Comparison of ENCODE assay signal across 18 mouse cellular contexts in the genomic region with DNA sequence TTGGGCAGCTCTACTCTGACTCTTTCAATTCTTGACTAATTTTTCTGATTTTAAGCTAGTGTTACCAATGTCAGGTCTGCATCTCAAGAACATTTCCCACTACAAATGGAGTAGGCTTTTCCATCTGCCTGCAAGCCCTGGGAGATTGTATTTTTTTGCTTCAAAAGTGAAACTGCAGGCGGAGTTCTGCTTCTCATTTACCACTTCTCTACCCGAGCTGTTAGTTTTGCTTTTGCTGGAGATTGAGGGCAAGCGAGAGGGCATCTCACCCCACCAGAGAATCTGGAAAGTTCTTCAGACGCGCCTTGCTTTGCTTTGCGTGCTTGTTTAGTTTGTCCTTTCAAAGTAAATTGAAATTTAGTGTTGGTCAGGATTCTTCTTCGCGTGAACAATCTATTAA. TPM values are rescaled to one million over a fixed set of nuclear protein-coding genes. Genes with fewer than 3 reads are reported as not detected.
A peak's percentile ranks its signal among the peaks of the same experiment; 100 is the strongest.
DNase-seq lines count a peak whose midpoint lies in the region; ATAC-seq and TF ChIP-seq lines count a peak whose summit lies in the region.
"Had no signal": no experiment of that assay in that cellular context is flagged by ENCODE, and none has a peak within 500 bp of the region (broad histone marks: within the 10 kb centered on the region; RNA-seq: fewer than 3 reads in every experiment).

No protein-coding gene starts in this region.

- no peak for ATAC-seq in embryonic facial prominence, embryonic 13.5 days (ENCODE audit: insufficient number of reproducible peaks, insufficient read depth, low FRiP score, low TSS enrichment, low read depth)
- ATAC-seq in lung, postnatal 0 days = no peak
- peak; percentile 89 for ATAC-seq in granulocyte monocyte progenitor cell, adult 5-6 weeks (replicated peaks; ENCODE audit: poor library complexity, severe bottlenecking)
- ATAC-seq in midbrain, embryonic 15.5 days (replicated peaks) = no peak
- ATAC-seq: forebrain, postnatal 0 days; Patski had no signal

- peak overlapping the region; percentile 21; the same call in 1 of the 2 replicates for H3K4me2 ChIP-seq in embryonic facial prominence, embryonic 13.5 days
- H3K4me2 ChIP-seq in lung, postnatal 0 days (replicated peaks; ENCODE audit: low read depth, low read length) = no peak overlapping the region
- H3K4me2 ChIP-seq in midbrain, embryonic 15.5 days = no peak overlapping the region
- H3K4me2 ChIP-seq: liver, embryonic 15.5 days; stomach, embryonic 15.5 days had no signal

- no peaks in the 10 kb centered on the region for H3K36me3 ChIP-seq in embryonic facial prominence, embryonic 13.5 days
- no peaks in the 10 kb centered on the region for H3K36me3 ChIP-seq in embryonic facial prominence, embryonic 10.5 days (replicated peaks)
- no peaks in the 10 kb centered on the region for H3K36me3 ChIP-seq in lung, postnatal 0 days (ENCODE audit: insufficient read depth, low read length)
- no peaks in the 10 kb centered on the region for H3K36me3 ChIP-seq in small intestine, adult 2 months (ENCODE audit: control insufficient read depth, insufficient read depth, low read length)
- no peaks in the 10 kb centered on the region for H3K36me3 ChIP-seq in midbrain, embryonic 15.5 days (replicated peaks)
- H3K36me3 ChIP-seq: liver, embryonic 15.5 days; stomach, embryonic 15.5 days had no signal

- no peak overlapping the region for H3K27ac ChIP-seq in embryonic facial prominence, embryonic 13.5 days
- no peak overlapping the region for H3K27ac ChIP-seq in embryonic facial prominence, embryonic 10.5 days (replicated peaks)
- H3K27ac ChIP-seq in lung, postnatal 0 days (ENCODE audit: low read length) = no peak overlapping the region
- peak overlapping the region; percentile 26; the same call in 1 of the 2 replicates for H3K27ac ChIP-seq in small intestine, adult 2 months (ENCODE audit: insufficient read depth, low read depth, low read length)
- H3K27ac ChIP-seq in midbrain, embryonic 15.5 days = no peak overlapping the region
- H3K27ac ChIP-seq: heart, adult 2 months; liver, embryonic 15.5 days; stomach, embryonic 15.5 days had no signal

- no peaks in the 10 kb centered on the region for H3K9me3 ChIP-seq in embryonic facial prominence, embryonic 13.5 days
- no peaks in the 10 kb centered on the region for H3K9me3 ChIP-seq in embryonic facial prominence, embryonic 10.5 days
- H3K9me3 ChIP-seq in lung, postnatal 0 days (ENCODE audit: low read length) = no peaks in the 10 kb centered on the region
- no peaks in the 10 kb centered on the region for H3K9me3 ChIP-seq in midbrain, embryonic 15.5 days
- H3K9me3 ChIP-seq: liver, embryonic 15.5 days; stomach, embryonic 15.5 days had no signal

- WGBS in embryonic facial prominence, embryonic 13.5 days = 49% methylated on average over 8 of the region's 8 CpGs
- 73% methylated on average over 8 of the region's 8 CpGs for WGBS in embryonic facial prominence, embryonic 10.5 days
- 58% methylated on average over 8 of the region's 8 CpGs for WGBS in lung, postnatal 0 days
- 29% methylated on average over 8 of the region's 8 CpGs for WGBS in small intestine, adult 2 months
- WGBS in midbrain, embryonic 15.5 days = 85% methylated on average over 8 of the region's 8 CpGs

- TF ChIP-seq CTCF in lung, postnatal 0 days (IDR thresholded peaks at IDR 0.05) = no peak
- no peak for TF ChIP-seq CTCF in small intestine, adult 2 months (IDR thresholded peaks at IDR 0.05; ENCODE audit: extremely low read depth, insufficient read length, insufficient replicate concordance, low read depth, low read length)

- no peak overlapping the region for H3K4me3 ChIP-seq in embryonic facial prominence, embryonic 13.5 days
- no peak overlapping the region for H3K4me3 ChIP-seq in embryonic facial prominence, embryonic 10.5 days
- H3K4me3 ChIP-seq in lung, postnatal 0 days (ENCODE audit: low read depth, low read length) = peak overlapping the region; percentile 6; the same call in 1 of the 2 replicates
- peak overlapping the region; percentile 28; the same call in 1 of the 2 replicates for H3K4me3 ChIP-seq in small intestine, adult 2 months (ENCODE audit: low read depth, low read length)
- no peak overlapping the region for H3K4me3 ChIP-seq in midbrain, embryonic 15.5 days
- H3K4me3 ChIP-seq: heart, adult 2 months; liver, embryonic 15.5 days; stomach, embryonic 15.5 days had no signal

- H3K27me3 ChIP-seq in embryonic facial prominence, embryonic 13.5 days = no peaks in the 10 kb centered on the region
- no peaks in the 10 kb centered on the region for H3K27me3 ChIP-seq in embryonic facial prominence, embryonic 10.5 days (replicated peaks; ENCODE audit: low read depth, poor library complexity, severe bottlenecking)
- H3K27me3 ChIP-seq in lung, postnatal 0 days (replicated peaks; ENCODE audit: insufficient read depth, low read length) = no peaks in the 10 kb centered on the region
- no peaks in the 10 kb centered on the region for H3K27me3 ChIP-seq in small intestine, adult 2 months (ENCODE audit: control insufficient read depth, insufficient read depth, low read length)
- H3K27me3 ChIP-seq in midbrain, embryonic 15.5 days (replicated peaks) = no peaks in the 10 kb centered on the region
- H3K27me3 ChIP-seq: liver, embryonic 15.5 days; stomach, embryonic 15.5 days had no signal

- no peaks in the 10 kb centered on the region for H3K4me1 ChIP-seq in embryonic facial prominence, embryonic 13.5 days
- H3K4me1 ChIP-seq in embryonic facial prominence, embryonic 10.5 days = no peaks in the 10 kb centered on the region
- no peaks in the 10 kb centered on the region for H3K4me1 ChIP-seq in lung, postnatal 0 days (ENCODE audit: insufficient read depth, low read depth, low read length)
- H3K4me1 ChIP-seq in small intestine, adult 2 months (ENCODE audit: control insufficient read depth, insufficient read depth, insufficient read length, low read length) = peaks cover 12% of the 10 kb centered on the region; the same call in 1 of the 2 replicates
- no peaks in the 10 kb centered on the region for H3K4me1 ChIP-seq in midbrain, embryonic 15.5 days
- H3K4me1 ChIP-seq: liver, embryonic 15.5 days; stomach, embryonic 15.5 days had no signal

- no peak overlapping the region for H3K9ac ChIP-seq in embryonic facial prominence, embryonic 13.5 days
- H3K9ac ChIP-seq in lung, postnatal 0 days (replicated peaks; ENCODE audit: low read depth) = no peak overlapping the region
- no peak overlapping the region for H3K9ac ChIP-seq in midbrain, embryonic 15.5 days
- H3K9ac ChIP-seq: forebrain, postnatal 0 days; liver, embryonic 15.5 days; stomach, embryonic 15.5 days had no signal

- no peak for TF ChIP-seq POLR2A in small intestine, adult 2 months (IDR thresholded peaks at IDR 0.05; ENCODE audit: low read depth, low read length)

- no peak for TF ChIP-seq EP300 in lung, postnatal 0 days (IDR thresholded peaks at IDR 0.05)

- DNase-seq in embryonic facial prominence, embryonic 10.5 days (ENCODE audit: low spot score) = no peak
- DNase-seq in lung, postnatal 0 days (ENCODE audit: low spot score) = peak; percentile 16
- no peak for DNase-seq in lung, postnatal 14 days
- DNase-seq in embryo, embryonic 9.5 days (ENCODE audit: extremely low spot score) = no peak
- DNase-seq: adrenal gland, postnatal 14 days; cerebellum, adult 9-10 months; forebrain, postnatal 0 days; heart, adult 2 months; kidney, postnatal 36 days had no signal

RNA-seq across cellular contexts. Expression of gene Gpr15, which starts 6.6 kb away (rescaled TPM):
- 0.21 TPM in 1 of 2 replicates, not detected in the other for polyA plus RNA-seq in embryonic facial prominence, embryonic 13.5 days (2015; fragmentation: Nextera tagmentation; extraction: Ambion mirVana)
- polyA plus RNA-seq in embryonic facial prominence, embryonic 10.5 days (2016; fragmentation: Nextera tagmentation; extraction: Ambion mirVana) = not detected in 2 replicates
- 0.08 and 0.18 TPM in 2 replicates for polyA plus RNA-seq in lung, postnatal 0 days (2015; fragmentation: Nextera tagmentation; extraction: Ambion mirVana)
- total RNA-seq in granulocyte monocyte progenitor cell, adult 5-6 weeks (2014; fragmentation: Nextera tagmentation) = 0.92 TPM in 1 of 2 replicates, not detected in the other
- total RNA-seq in granulocyte monocyte progenitor cell, adult 5-6 weeks (2017) = 0.77 and 0.78 TPM in 2 replicates
- polyA plus RNA-seq in small intestine, adult 2 months (2012; rRNA removed) = 0.10 TPM in 1 of 2 replicates, not detected in the other
- 0.13 TPM in 1 of 2 replicates, not detected in the other for polyA plus RNA-seq in midbrain, embryonic 15.5 days (2015; fragmentation: Nextera tagmentation; extraction: Ambion mirVana)
- total RNA-seq: adrenal gland, postnatal 14 days; heart, adult 2 months; left cerebral cortex, adult 8-10 months had no signal
- polyA plus RNA-seq: forebrain, postnatal 0 days; hindbrain, embryonic 11.5 days; Patski had no signal

RNA-seq across cellular contexts. Expression of gene Cldnd1, which starts 15.5 kb away (rescaled TPM):
- polyA plus RNA-seq in embryonic facial prominence, embryonic 13.5 days (2015; fragmentation: Nextera tagmentation; extraction: Ambion mirVana) = 134 and 153 TPM in 2 replicates
- 101 and 105 TPM in 2 replicates for polyA plus RNA-seq in embryonic facial prominence, embryonic 10.5 days (2016; fragmentation: Nextera tagmentation; extraction: Ambion mirVana)
- polyA plus RNA-seq in lung, postnatal 0 days (2015; fragmentation: Nextera tagmentation; extraction: Ambion mirVana) = 80.4 and 81.8 TPM in 2 replicates
- 27.8 and 57.0 TPM in 2 replicates for total RNA-seq in granulocyte monocyte progenitor cell, adult 5-6 weeks (2014; fragmentation: Nextera tagmentation)
- 13.4 and 23.7 TPM in 2 replicates for total RNA-seq in granulocyte monocyte progenitor cell, adult 5-6 weeks (2017)
- polyA plus RNA-seq in small intestine, adult 2 months (2012; rRNA removed) = 28.0 and 43.0 TPM in 2 replicates
- 124 and 130 TPM in 2 replicates for polyA plus RNA-seq in midbrain, embryonic 15.5 days (2015; fragmentation: Nextera tagmentation; extraction: Ambion mirVana)

RNA-seq across cellular contexts. Expression of gene Cpox, which starts 42.1 kb away (rescaled TPM):
- polyA plus RNA-seq in embryonic facial prominence, embryonic 13.5 days (2015; fragmentation: Nextera tagmentation; extraction: Ambion mirVana) = 21.0 and 28.3 TPM in 2 replicates
- polyA plus RNA-seq in embryonic facial prominence, embryonic 10.5 days (2016; fragmentation: Nextera tagmentation; extraction: Ambion mirVana) = 25.0 and 26.9 TPM in 2 replicates
- polyA plus RNA-seq in lung, postnatal 0 days (2015; fragmentation: Nextera tagmentation; extraction: Ambion mirVana) = 13.4 and 14.2 TPM in 2 replicates
- 21.9 and 32.7 TPM in 2 replicates for total RNA-seq in granulocyte monocyte progenitor cell, adult 5-6 weeks (2014; fragmentation: Nextera tagmentation)
- total RNA-seq in granulocyte monocyte progenitor cell, adult 5-6 weeks (2017) = 23.4 and 25.2 TPM in 2 replicates
- 10.5 and 12.0 TPM in 2 replicates for polyA plus RNA-seq in small intestine, adult 2 months (2012; rRNA removed)
- 15.5 and 15.8 TPM in 2 replicates for polyA plus RNA-seq in midbrain, embryonic 15.5 days (2015; fragmentation: Nextera tagmentation; extraction: Ambion mirVana)

RNA-seq across cellular contexts. Expression of gene Olfr172, which starts 50.8 kb away (rescaled TPM):
- polyA plus RNA-seq in embryonic facial prominence, embryonic 13.5 days (2015; fragmentation: Nextera tagmentation; extraction: Ambion mirVana) = not detected in 2 replicates
- not detected in 2 replicates for polyA plus RNA-seq in embryonic facial prominence, embryonic 10.5 days (2016; fragmentation: Nextera tagmentation; extraction: Ambion mirVana)
- not detected in 2 replicates for polyA plus RNA-seq in lung, postnatal 0 days (2015; fragmentation: Nextera tagmentation; extraction: Ambion mirVana)
- total RNA-seq in granulocyte monocyte progenitor cell, adult 5-6 weeks (2014; fragmentation: Nextera tagmentation) = not detected in 2 replicates
- not detected in 2 replicates for total RNA-seq in granulocyte monocyte progenitor cell, adult 5-6 weeks (2017)
- polyA plus RNA-seq in small intestine, adult 2 months (2012; rRNA removed) = not detected in 2 replicates
- not detected in 2 replicates for polyA plus RNA-seq in midbrain, embryonic 15.5 days (2015; fragmentation: Nextera tagmentation; extraction: Ambion mirVana)
- total RNA-seq: adrenal gland, postnatal 14 days; forebrain, postnatal 0 days; heart, adult 2 months; left cerebral cortex, adult 8-10 months had no signal
- polyA plus RNA-seq: forebrain, postnatal 0 days; heart, adult 2 months; hindbrain, embryonic 11.5 days; liver, embryonic 15.5 days; Patski; stomach, embryonic 15.5 days had no signal

Comparison
In these comparisons a context has a peak if more than half of its experiments do, and no peak if none do; other contexts are left out.
1. H3K4me3 ChIP-seq: peak in lung, postnatal 0 days (single experiment) and small intestine, adult 2 months (single experiment); none in embryonic facial prominence, embryonic 13.5 days (single experiment), embryonic facial prominence, embryonic 10.5 days (single experiment) and midbrain, embryonic 15.5 days (single experiment).